Mouse (Mus musculus): ENCODE results near the gene Hs2st1.

- TF ChIP-seq CTCF (conservative IDR thresholded peaks at IDR 0.05; ENCODE audit: insufficient read depth, insufficient read length, low read depth, low read length) (no peak), POLR2A (IDR thresholded peaks at IDR 0.05; ENCODE audit: low read depth, low read length) (no peak)
Measured at GRCm38 (mm10) chr3:144515286-144515685, 54.7 kb downstream of the Hs2st1 start.

All from kidney, adult 2 months (tissue).